Mouse (Mus musculus): ENCODE measurements at regions not wholly inside any gene's neighbourhood (a gene's known extent, or its start where the extent isn't known, plus 50 kb on each side); places are given as distances from the start of the nearest gene placed in this dataset.

GRCm38 (mm10) chr1:94582526-94582925 is 530.2 kb upstream of the Pdcd1 start:
- TF ChIP-seq POLR2A (IDR thresholded peaks at IDR 0.05; ENCODE audit: borderline replicate concordance, insufficient read depth, low read length), result no peak
- TF ChIP-seq CTCF (IDR thresholded peaks at IDR 0.05; ENCODE audit: borderline replicate concordance, insufficient read depth, low read depth, low read length), result no peak
- no peak for DNase-seq
- Histone ChIP-seq H3K4me3 (replicated peaks; ENCODE audit: insufficient read depth, low read depth, low read length) (no peak overlapping the region), H3K27me3 (ENCODE audit: control insufficient read depth, insufficient read depth, low read length) (no peaks in the 10 kb centered on the region), H3K27ac (ENCODE audit: insufficient read depth, low read length) (no peak overlapping the region), H3K4me1 (ENCODE audit: control insufficient read depth, insufficient read depth, low read length) (no peaks in the 10 kb centered on the region)

- H3K4me3 ChIP-seq (replicated peaks; ENCODE audit: insufficient read depth, low read depth, low read length), result no peak overlapping the region
- no peak for DNase-seq
- no peak overlapping the region for H3K27ac ChIP-seq (ENCODE audit: insufficient read depth, low read length)
- no peaks in the 10 kb centered on the region for H3K27me3 ChIP-seq (ENCODE audit: control insufficient read depth, insufficient read depth, low read length)
- no peaks in the 10 kb centered on the region for H3K4me1 ChIP-seq (ENCODE audit: control insufficient read depth, insufficient read depth, low read length)
- TF ChIP-seq POLR2A (IDR thresholded peaks at IDR 0.05; ENCODE audit: borderline replicate concordance, insufficient read depth, low read length), result no peak
- no peak for TF ChIP-seq CTCF (IDR thresholded peaks at IDR 0.05; ENCODE audit: borderline replicate concordance, insufficient read depth, low read depth, low read length)
- WGBS, result 28% methylated on average over 4 of the region's 4 CpGs
Measured at GRCm38 (mm10) chr1:94581650-94582405, 529.5 kb upstream of the Pdcd1 start.

GRCm38 (mm10) chr1:94532773-94533541 is 480.6 kb upstream of the Pdcd1 start:
- TF ChIP-seq CTCF (IDR thresholded peaks at IDR 0.05; ENCODE audit: borderline replicate concordance, insufficient read depth, low read depth, low read length) (no peak), POLR2A (IDR thresholded peaks at IDR 0.05; ENCODE audit: borderline replicate concordance, insufficient read depth, low read length) (no peak)
- DNase-seq, result no peak

GRCm38 (mm10) chr1:94504080-94504520 is 451.7 kb upstream of the Pdcd1 start:
- no peaks in the 10 kb centered on the region for H3K27me3 ChIP-seq (ENCODE audit: control insufficient read depth, insufficient read depth, low read length)
- no peak for DNase-seq
- TF ChIP-seq CTCF (IDR thresholded peaks at IDR 0.05; ENCODE audit: borderline replicate concordance, insufficient read depth, low read depth, low read length), result no peak
- TF ChIP-seq POLR2A (IDR thresholded peaks at IDR 0.05; ENCODE audit: borderline replicate concordance, insufficient read depth, low read length), result no peak
- H3K4me3 ChIP-seq (replicated peaks; ENCODE audit: insufficient read depth, low read depth, low read length), result no peak overlapping the region
- no peaks in the 10 kb centered on the region for H3K4me1 ChIP-seq (ENCODE audit: control insufficient read depth, insufficient read depth, low read length)
- no peak overlapping the region for H3K27ac ChIP-seq (ENCODE audit: insufficient read depth, low read length)
- 8% methylated on average over 4 of the region's 4 CpGs for WGBS

More at GRCm38 (mm10) chr1:94532773-94533541, 480.6 kb upstream of the Pdcd1 start:
- Histone ChIP-seq H3K4me3 (replicated peaks; ENCODE audit: insufficient read depth, low read depth, low read length) (no peak overlapping the region), H3K27me3 (ENCODE audit: control insufficient read depth, insufficient read depth, low read length) (no peaks in the 10 kb centered on the region), H3K27ac (ENCODE audit: insufficient read depth, low read length) (no peak overlapping the region), H3K4me1 (ENCODE audit: control insufficient read depth, insufficient read depth, low read length) (no peaks in the 10 kb centered on the region)
- 89% methylated on average over 4 of the region's 4 CpGs for WGBS

DNA sequence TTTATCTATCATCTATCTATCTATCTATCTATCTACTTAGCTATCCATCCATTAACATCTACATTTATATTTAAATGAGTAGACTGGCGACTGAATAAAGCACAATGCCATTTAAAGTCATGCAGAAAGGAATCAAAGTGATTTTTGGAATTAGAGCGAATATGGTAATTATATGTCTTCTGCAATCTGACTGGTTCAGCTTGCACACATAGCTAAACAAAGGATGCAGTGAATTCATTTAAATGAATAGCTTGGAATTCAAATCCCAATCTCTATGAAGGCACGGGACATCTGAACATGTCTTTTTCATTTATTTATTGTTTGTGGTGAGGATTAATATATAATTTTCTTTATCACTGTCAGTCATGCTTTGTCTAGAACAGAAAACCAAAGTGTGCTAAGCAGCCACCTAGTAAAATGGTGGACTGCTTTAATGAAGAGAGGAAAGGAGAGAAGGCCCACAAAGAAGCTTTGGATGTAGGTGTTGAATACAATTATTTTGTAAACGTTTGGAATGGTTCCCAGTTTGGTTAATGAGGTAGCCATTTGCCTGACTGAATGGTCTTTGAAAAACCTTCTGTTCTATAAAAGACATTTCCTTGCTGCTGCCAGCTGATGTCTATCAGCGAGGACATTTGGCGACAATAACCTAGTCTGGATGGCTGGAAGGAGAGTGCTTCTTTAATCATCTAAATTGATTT is 451.2 kb upstream of the Pdcd1 start:
- no peak for DNase-seq
- Histone ChIP-seq H3K4me3 (replicated peaks; ENCODE audit: insufficient read depth, low read depth, low read length) (no peak overlapping the region), H3K4me1 (ENCODE audit: control insufficient read depth, insufficient read depth, low read length) (no peaks in the 10 kb centered on the region), H3K27ac (ENCODE audit: insufficient read depth, low read length) (no peak overlapping the region), H3K27me3 (ENCODE audit: control insufficient read depth, insufficient read depth, low read length) (no peaks in the 10 kb centered on the region)
- WGBS, result 41% methylated on average over 6 of the region's 6 CpGs
- TF ChIP-seq POLR2A (IDR thresholded peaks at IDR 0.05; ENCODE audit: borderline replicate concordance, insufficient read depth, low read length) (no peak), CTCF (IDR thresholded peaks at IDR 0.05; ENCODE audit: borderline replicate concordance, insufficient read depth, low read depth, low read length) (no peak)

GRCm38 (mm10) chr1:94502066-94502861 is 449.9 kb upstream of the Pdcd1 start:
- WGBS, result 73% methylated on average over 6 of the region's 6 CpGs
- TF ChIP-seq CTCF (IDR thresholded peaks at IDR 0.05; ENCODE audit: borderline replicate concordance, insufficient read depth, low read depth, low read length) (no peak), POLR2A (IDR thresholded peaks at IDR 0.05; ENCODE audit: borderline replicate concordance, insufficient read depth, low read length) (no peak)
- Histone ChIP-seq H3K27me3 (ENCODE audit: control insufficient read depth, insufficient read depth, low read length) (no peaks in the 10 kb centered on the region), H3K27ac (ENCODE audit: insufficient read depth, low read length) (no peak overlapping the region), H3K4me3 (replicated peaks; ENCODE audit: insufficient read depth, low read depth, low read length) (no peak overlapping the region), H3K4me1 (ENCODE audit: control insufficient read depth, insufficient read depth, low read length) (no peaks in the 10 kb centered on the region)
- no peak for DNase-seq

GRCm38 (mm10) chr1:94496992-94497391 is 444.6 kb upstream of the Pdcd1 start:
- no peak for DNase-seq
- H3K27me3 ChIP-seq (ENCODE audit: control insufficient read depth, insufficient read depth, low read length), result no peaks in the 10 kb centered on the region
- H3K4me3 ChIP-seq (replicated peaks; ENCODE audit: insufficient read depth, low read depth, low read length), result no peak overlapping the region
- TF ChIP-seq POLR2A (IDR thresholded peaks at IDR 0.05; ENCODE audit: borderline replicate concordance, insufficient read depth, low read length) (no peak), CTCF (IDR thresholded peaks at IDR 0.05; ENCODE audit: borderline replicate concordance, insufficient read depth, low read depth, low read length) (no peak)
- H3K27ac ChIP-seq (ENCODE audit: insufficient read depth, low read length), result no peak overlapping the region
- H3K4me1 ChIP-seq (ENCODE audit: control insufficient read depth, insufficient read depth, low read length), result no peaks in the 10 kb centered on the region
- 93% methylated on average over 2 of the region's 2 CpGs for WGBS
